Mouse (Mus musculus) lung, postnatal 36 days (tissue): ENCODE data around the gene Fbll1.
A peak's percentile ranks its signal among the peaks of the same experiment; 100 is the strongest.
"Not testable (repeated sequence)": the region's sequence is repeated elsewhere in the genome, so short reads cannot be mapped to it uniquely, and the experiment has no call there.

ENCODE experiments used
- DNase-seq: peaks from one replicate; pipeline ENCODE4 v3.0.0; 2022; ENCODE audit warnings: mixed read lengths

Gene Fbll1

GRCm38 (mm10) chr11:35798874-35799273, at the start of gene Fbll1:
Gene Fbll1 (minus strand): TSS chr11:35798884.
- peak; percentile 42 for DNase-seq

GRCm38 (mm10) chr11:35844299-35844698, 45.6 kb upstream of the Fbll1 start:
- no peak for DNase-seq

GRCm38 (mm10) chr11:35842560-35842959, 43.9 kb upstream of the Fbll1 start:
- DNase-seq: not testable (repeated sequence)

GRCm38 (mm10) chr11:35841738-35842325, 43.1 kb upstream of the Fbll1 start:
- no peak for DNase-seq

GRCm38 (mm10) chr11:35840806-35841205, 42.1 kb upstream of the Fbll1 start:
- DNase-seq: not testable (repeated sequence)

GRCm38 (mm10) chr11:35840282-35840681, 41.6 kb upstream of the Fbll1 start:
- DNase-seq: no peak

GRCm38 (mm10) chr11:35838345-35839338, 40.0 kb upstream of the Fbll1 start:
- peak; percentile 96 for DNase-seq

GRCm38 (mm10) chr11:35837156-35838126, 38.8 kb upstream of the Fbll1 start:
- DNase-seq: no peak

- peak; percentile 97 for DNase-seq
These were observed 35.5 kb upstream of the Fbll1 start, which contains the start of gene Rars for GRCm38 (mm10) chr11:35834022-35834760. Gene Rars (minus strand): TSS chr11:35834506.

- no peak for DNase-seq
These were observed 34.6 kb upstream of the Fbll1 start for GRCm38 (mm10) chr11:35833270-35833669.

GRCm38 (mm10) chr11:35832139-35832538, 33.5 kb upstream of the Fbll1 start:
- DNase-seq: no peak

- peak; percentile 7 for DNase-seq
These were observed 29.0 kb upstream of the Fbll1 start for GRCm38 (mm10) chr11:35827714-35828113.

- DNase-seq: no peak
These were observed 17.6 kb upstream of the Fbll1 start for GRCm38 (mm10) chr11:35816316-35816715.

- no peak for DNase-seq
These were observed 12.8 kb upstream of the Fbll1 start for GRCm38 (mm10) chr11:35811458-35811857.

GRCm38 (mm10) chr11:35801332-35801731, 2.6 kb upstream of the Fbll1 start:
- no peak for DNase-seq

GRCm38 (mm10) chr11:35798495-35798820, 226 bp downstream of the Fbll1 start:
- no peak for DNase-seq

GRCm38 (mm10) chr11:35797751-35798494, 761 bp downstream of the Fbll1 start:
- DNase-seq: no peak

- DNase-seq: not testable (repeated sequence)
These were observed 5.9 kb downstream of the Fbll1 start for GRCm38 (mm10) chr11:35792800-35793199.

GRCm38 (mm10) chr11:35788443-35788842, 10.2 kb downstream of the Fbll1 start:
- no peak for DNase-seq

GRCm38 (mm10) chr11:35784537-35784936, 14.1 kb downstream of the Fbll1 start:
- DNase-seq: no peak

- DNase-seq: no peak
These were observed 14.7 kb downstream of the Fbll1 start for GRCm38 (mm10) chr11:35784002-35784401.
